Mouse (Mus musculus) lung, embryonic 14.5 days (tissue): ENCODE measurements around the gene Ercc6. TPM values are rescaled to one million over a fixed set of nuclear protein-coding genes. Genes with fewer than 3 reads are reported as not detected.

ENCODE experiments used
- ATAC-seq: fragments of 200-750 bp; cut with Nextera tagmentation; 2 replicates; pipeline ENCODE4 v1.8.0; 2017; ENCODE audit warnings: mild to moderate bottlenecking, moderate TSS enrichment, moderate library complexity; ENCODE audit not compliant: insufficient read depth
- DNase-seq: peaks from one replicate; pipeline ENCODE4 v3.0.0-alpha.2; 2015
- H3K27ac ChIP-seq: fragments of 300-500 bp; sonication (generic); 2 replicates; pipeline ENCODE4 v1.5.1; 2014; ENCODE audit warnings: low read depth, mild to moderate bottlenecking, moderate library complexity
- H3K27me3 ChIP-seq: fragments of 300-500 bp; sonication (generic); 2 replicates; pipeline ENCODE4 v1.6.1; 2014; ENCODE audit warnings: low read length, control low read depth; ENCODE audit not compliant: insufficient read depth
- H3K36me3 ChIP-seq: fragments of 300-500 bp; sonication (generic); 2 replicates; pipeline ENCODE4 v1.6.1; 2014; ENCODE audit warnings: control low read depth; ENCODE audit not compliant: insufficient read depth
- H3K4me1 ChIP-seq: fragments of 300-500 bp; sonication (generic); 2 replicates; pipeline ENCODE4 v1.6.1; 2014; ENCODE audit warnings: antibody characterized with exemption, control low read depth; ENCODE audit not compliant: insufficient read depth
- H3K4me2 ChIP-seq: fragments of 300-500 bp; sonication (generic); 2 replicates; pipeline ENCODE4 v1.6.1; 2014; ENCODE audit warnings: mild to moderate bottlenecking
- H3K4me3 ChIP-seq: fragments of 300-500 bp; sonication (generic); 2 replicates; pipeline ENCODE4 v1.5.1; 2014; ENCODE audit warnings: low read depth, low read length
- H3K9ac ChIP-seq: fragments of 300-500 bp; sonication (generic); 2 replicates; pipeline ENCODE4 v1.6.1; 2014
- H3K9me3 ChIP-seq: fragments of 300-500 bp; sonication (generic); 2 replicates; pipeline ENCODE4 v1.6.1; 2016; ENCODE audit warnings: low read depth, low read length, control low read depth
- CTCF ChIP-seq: IDR thresholded peaks from 2 replicates; pipeline ENCODE4 v1.5.1; 2016; ENCODE audit warnings: antibody characterized with exemption, low read depth
- WGBS: fragments of 180-500 bp; shearing (Covaris S2); extraction: QIAGEN DNeasy Blood & Tissue Kit; methylation state at CpG from one replicate; pipeline ENCODE4 v1.1.7; 2014; 5-methylcytosine and 5-hydroxymethylcytosine counted together
- polyA plus RNA-seq: library from polyadenylated mRNA; unstranded; fragments of >200 nt; fragmentation: Nextera tagmentation; extraction: Ambion mirVana; gene quantifications from 2 replicates; pipeline ENCODE4 v1.2.1, GENCODE M21; 2014

The Ercc6 gene
- polyA plus RNA-seq, 1 experiment from 2014 or later: 18.8 TPM

GRCm38 (mm10) chr14:32477581-32477980, 35.7 kb upstream of the Ercc6 start:
- Histone ChIP-seq H3K27ac (no peak overlapping the region), H3K4me3 (no peak overlapping the region), H3K36me3 (no peaks in the 10 kb centered on the region), H3K4me2 (no peak overlapping the region), H3K9me3 (no peaks in the 10 kb centered on the region), H3K27me3 (no peaks in the 10 kb centered on the region), H3K9ac (no peak overlapping the region), H3K4me1 (no peaks in the 10 kb centered on the region)
- DNase-seq (no peak), ATAC-seq (no peak)
- 57% methylated on average over 1 of the region's 1 CpGs for WGBS
- no peak for TF ChIP-seq CTCF

GRCm38 (mm10) chr14:32482061-32482460, 31.3 kb upstream of the Ercc6 start:
- H3K27me3 ChIP-seq: no peaks in the 10 kb centered on the region
- peak; percentile 89 for TF ChIP-seq CTCF
- H3K4me3 ChIP-seq: no peak overlapping the region
- no peaks in the 10 kb centered on the region for H3K4me1 ChIP-seq
- peak; percentile 83 for DNase-seq
- ATAC-seq: no peak
- no peak overlapping the region for H3K27ac ChIP-seq
- H3K9me3 ChIP-seq: no peaks in the 10 kb centered on the region
- WGBS: 9% methylated on average over 3 of the region's 3 CpGs
- no peak overlapping the region for H3K4me2 ChIP-seq
- H3K36me3 ChIP-seq: no peaks in the 10 kb centered on the region
- no peak overlapping the region for H3K9ac ChIP-seq

DNA sequence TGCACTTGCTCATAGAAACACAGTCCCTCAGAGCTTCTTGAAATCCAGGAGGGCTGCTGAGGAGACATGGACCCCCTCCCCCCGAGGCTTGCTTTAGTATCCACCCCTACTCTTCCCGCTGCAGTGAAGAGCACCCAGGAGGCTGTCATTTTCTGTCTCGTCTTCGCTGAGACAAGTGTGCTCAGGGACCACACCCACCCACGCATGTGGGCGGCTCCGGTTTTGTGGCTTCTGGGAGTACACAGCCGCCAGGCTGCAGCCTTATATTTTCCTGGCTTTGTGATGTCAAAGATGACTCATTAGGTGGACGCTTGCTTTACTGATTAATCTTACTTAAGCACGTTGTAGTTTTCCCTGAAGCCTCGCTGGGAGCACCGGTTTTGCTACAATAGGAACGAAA, 20.8 kb upstream of the Ercc6 start:
- Histone ChIP-seq H3K4me2 (peak overlapping the region; percentile 38; the same call in 1 of the 2 replicates), H3K4me3 (no peak overlapping the region), H3K4me1 (no peaks in the 10 kb centered on the region), H3K9me3 (no peaks in the 10 kb centered on the region), H3K9ac (no peak overlapping the region), H3K36me3 (no peaks in the 10 kb centered on the region), H3K27ac (no peak overlapping the region), H3K27me3 (no peaks in the 10 kb centered on the region)
- ATAC-seq (no peak), DNase-seq (peak; percentile 25)
- WGBS: 10% methylated on average over 13 of the region's 13 CpGs
- TF ChIP-seq CTCF: no peak

GRCm38 (mm10) chr14:32496115-32496850, 17.0 kb upstream of the Ercc6 start:
- WGBS: 59% methylated on average over 8 of the region's 8 CpGs
- DNase-seq: no peak
- no peak overlapping the region for H3K9ac ChIP-seq
- no peaks in the 10 kb centered on the region for H3K9me3 ChIP-seq
- H3K36me3 ChIP-seq: no peaks in the 10 kb centered on the region
- H3K4me2 ChIP-seq: no peak overlapping the region
- TF ChIP-seq CTCF: no peak
- no peak overlapping the region for H3K27ac ChIP-seq
- no peaks in the 10 kb centered on the region for H3K27me3 ChIP-seq
- no peak for ATAC-seq
- no peak overlapping the region for H3K4me3 ChIP-seq
- no peaks in the 10 kb centered on the region for H3K4me1 ChIP-seq

DNA sequence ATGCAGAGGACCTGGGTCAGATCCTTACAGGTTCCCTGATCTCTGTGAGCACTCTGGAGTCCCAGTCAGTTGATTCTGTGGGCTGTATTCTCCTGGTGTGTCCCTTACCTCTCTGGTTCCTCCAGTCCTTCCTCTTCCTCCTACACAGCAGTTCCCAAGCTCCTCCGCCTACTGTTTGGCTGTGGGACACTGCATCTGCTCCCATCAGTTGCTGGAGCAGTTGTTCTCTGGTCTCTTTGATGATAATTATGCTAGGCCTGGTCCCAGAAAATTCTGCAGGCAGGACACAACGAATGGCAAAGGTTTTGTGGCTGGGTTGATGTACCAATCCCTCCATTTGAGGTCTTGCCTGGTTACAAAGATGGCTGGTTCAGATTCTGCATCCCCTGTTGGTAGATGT, 12.0 kb upstream of the Ercc6 start:
- no peak for ATAC-seq
- WGBS: 73% methylated on average over 2 of the region's 2 CpGs
- H3K27ac ChIP-seq: no peak overlapping the region
- H3K36me3 ChIP-seq: no peaks in the 10 kb centered on the region
- no peak overlapping the region for H3K9ac ChIP-seq
- H3K4me1 ChIP-seq: no peaks in the 10 kb centered on the region
- no peak for DNase-seq
- no peak for TF ChIP-seq CTCF
- H3K27me3 ChIP-seq: no peaks in the 10 kb centered on the region
- H3K4me3 ChIP-seq: no peak overlapping the region
- H3K9me3 ChIP-seq: no peaks in the 10 kb centered on the region
- H3K4me2 ChIP-seq: no peak overlapping the region

GRCm38 (mm10) chr14:32502764-32503688, 10.3 kb upstream of the Ercc6 start:
- TF ChIP-seq CTCF: no peak
- H3K4me1 ChIP-seq: no peaks in the 10 kb centered on the region
- no peak overlapping the region for H3K4me2 ChIP-seq
- no peaks in the 10 kb centered on the region for H3K9me3 ChIP-seq
- no peak overlapping the region for H3K4me3 ChIP-seq
- DNase-seq (no peak), ATAC-seq (no peak)
- H3K27ac ChIP-seq: no peak overlapping the region
- H3K9ac ChIP-seq: no peak overlapping the region
- 73% methylated on average over 9 of the region's 9 CpGs for WGBS
- H3K36me3 ChIP-seq: no peaks in the 10 kb centered on the region
- no peaks in the 10 kb centered on the region for H3K27me3 ChIP-seq

GRCm38 (mm10) chr14:32503897-32504296, 9.4 kb upstream of the Ercc6 start:
- H3K36me3 ChIP-seq: no peaks in the 10 kb centered on the region
- H3K4me3 ChIP-seq: no peak overlapping the region
- no peak for TF ChIP-seq CTCF
- DNase-seq: peak; percentile 63
- 56% methylated on average over 1 of the region's 1 CpGs for WGBS
- H3K27me3 ChIP-seq: no peaks in the 10 kb centered on the region
- ATAC-seq: no peak
- no peak overlapping the region for H3K9ac ChIP-seq
- no peaks in the 10 kb centered on the region for H3K9me3 ChIP-seq
- H3K4me1 ChIP-seq: no peaks in the 10 kb centered on the region
- no peak overlapping the region for H3K4me2 ChIP-seq
- H3K27ac ChIP-seq: no peak overlapping the region
